Mouse (Mus musculus) lung, postnatal 0 days (tissue): Measurements from ENCODE around the gene Tefm. TPM values are rescaled to one million over a fixed set of nuclear protein-coding genes. Genes with fewer than 3 reads are reported as not detected.
A peak's percentile ranks its signal among the peaks of the same experiment; 100 is the strongest.
"Not testable (repeated sequence)": the region's sequence is repeated elsewhere in the genome, so short reads cannot be mapped to it uniquely, and the experiment has no call there.

Experiments used
- ATAC-seq: fragments of 200-750 bp; cut with Nextera tagmentation; 2 replicates; pipeline ENCODE4 v1.8.0; 2017; ENCODE audit warnings: moderate library complexity
- DNase-seq: peaks from one replicate; pipeline ENCODE4 v3.0.0-alpha.2; 2016; ENCODE audit warnings: low spot score
- H3K27ac ChIP-seq: fragments of 300-500 bp; sonication (generic); 2 replicates; pipeline ENCODE4 v1.5.1; 2014; ENCODE audit warnings: antibody characterized with exemption, mild to moderate bottlenecking, low read length, mixed read lengths
- H3K27me3 ChIP-seq: fragments of 300-500 bp; sonication (generic); replicated peaks from 2 replicates; pipeline ENCODE4 v1.6.1; 2014; ENCODE audit warnings: low read length, mixed read lengths; ENCODE audit not compliant: insufficient read depth
- H3K36me3 ChIP-seq: fragments of 300-500 bp; sonication (generic); 2 replicates; pipeline ENCODE4 v1.6.1; 2014; ENCODE audit warnings: low read length, mixed read lengths; ENCODE audit not compliant: insufficient read depth
- H3K4me1 ChIP-seq: fragments of 300-500 bp; sonication (generic); 2 replicates; pipeline ENCODE4 v1.6.1; 2014; ENCODE audit warnings: antibody characterized with exemption, low read depth, low read length, mixed read lengths; ENCODE audit not compliant: insufficient read depth
- H3K4me2 ChIP-seq: fragments of 300-500 bp; sonication (generic); replicated peaks from 2 replicates; pipeline ENCODE4 v1.6.1; 2014; ENCODE audit warnings: low read depth, mild to moderate bottlenecking, low read length, moderate library complexity, mixed read lengths
- H3K4me3 ChIP-seq: fragments of 300-500 bp; sonication (generic); 2 replicates; pipeline ENCODE4 v1.5.1; 2014; ENCODE audit warnings: low read depth, low read length
- H3K9ac ChIP-seq: fragments of 300-500 bp; sonication (generic); replicated peaks from 2 replicates; pipeline ENCODE4 v1.6.1; 2014; ENCODE audit warnings: low read depth, mild to moderate bottlenecking
- H3K9me3 ChIP-seq: fragments of 300-500 bp; sonication (generic); 2 replicates; pipeline ENCODE4 v1.6.1; 2016; ENCODE audit warnings: low read length, mixed read lengths
- CTCF ChIP-seq: IDR thresholded peaks from 2 replicates; pipeline ENCODE4 v1.5.1; 2016; ENCODE audit warnings: antibody characterized with exemption, mild to moderate bottlenecking
- EP300 ChIP-seq: IDR thresholded peaks from 2 replicates; pipeline ENCODE4 v1.6.1; 2016; ENCODE audit warnings: antibody characterized with exemption, mild to moderate bottlenecking, control low read depth
- WGBS: fragments of 180-500 bp; shearing (Covaris S2); extraction: QIAGEN DNeasy Blood & Tissue Kit; methylation state at CpG from one replicate; pipeline ENCODE4 v1.1.7; 2014; 5-methylcytosine and 5-hydroxymethylcytosine counted together
- polyA plus RNA-seq: library from polyadenylated mRNA; unstranded; fragments of >200 nt; fragmentation: Nextera tagmentation; extraction: Ambion mirVana; gene quantifications from 2 replicates; pipeline ENCODE4 v1.2.1, GENCODE M21; 2015

Gene Tefm
- polyA plus RNA-seq, 1 experiment from 2014 or later, result 19.5 TPM

- DNase-seq, H3K4me1 ChIP-seq, H3K27me3 ChIP-seq, H3K9me3 ChIP-seq, H3K36me3 ChIP-seq: not testable (repeated sequence)
- Histone ChIP-seq H3K9ac (peak overlapping the region; percentile 76; the same call in 1 of the 2 replicates), H3K4me3 (peak overlapping the region; percentile 86), H3K27ac (peak overlapping the region; percentile 92), H3K4me2 (peak overlapping the region; percentile 79)
- peak; percentile 78 for ATAC-seq
- peak; percentile 52 for TF ChIP-seq CTCF
- WGBS, result 40% methylated on average over 12 of the region's 12 CpGs
These were observed 41.2 kb upstream of the Tefm start for GRCm38 (mm10) chr11:80183054-80183704.

GRCm38 (mm10) chr11:80181021-80181749, 39.2 kb upstream of the Tefm start:
- H3K36me3 ChIP-seq, result no peaks in the 10 kb centered on the region
- DNase-seq, result no peak
- no peak for ATAC-seq
- no peak overlapping the region for H3K4me3 ChIP-seq
- WGBS, result 70% methylated on average over 5 of the region's 5 CpGs
- H3K27ac ChIP-seq, result no peak overlapping the region
- no peaks in the 10 kb centered on the region for H3K9me3 ChIP-seq
- no peaks in the 10 kb centered on the region for H3K27me3 ChIP-seq
- peaks cover 8% of the 10 kb centered on the region; the same call in 1 of the 2 replicates for H3K4me1 ChIP-seq
- TF ChIP-seq EP300 (no peak), CTCF (no peak; the same call in 1 of the 2 replicates)
- no peak overlapping the region for H3K4me2 ChIP-seq
- H3K9ac ChIP-seq, result no peak overlapping the region

- no peaks in the 10 kb centered on the region for H3K36me3 ChIP-seq
- TF ChIP-seq CTCF (no peak), EP300 (no peak)
- ATAC-seq (no peak), DNase-seq (no peak)
- no peaks in the 10 kb centered on the region for H3K4me1 ChIP-seq
- H3K27ac ChIP-seq, result no peak overlapping the region
- H3K27me3 ChIP-seq, result no peaks in the 10 kb centered on the region
- no peak overlapping the region for H3K4me3 ChIP-seq
- no peak overlapping the region for H3K9ac ChIP-seq
- H3K9me3 ChIP-seq, result no peaks in the 10 kb centered on the region
- WGBS, result 73% methylated on average over 8 of the region's 8 CpGs
- no peak overlapping the region for H3K4me2 ChIP-seq
These were observed 36.3 kb upstream of the Tefm start for GRCm38 (mm10) chr11:80178316-80178715.

- Histone ChIP-seq H3K4me3 (no peak overlapping the region), H3K9ac (no peak overlapping the region), H3K27me3 (no peaks in the 10 kb centered on the region), H3K4me2 (no peak overlapping the region), H3K4me1 (no peaks in the 10 kb centered on the region), H3K27ac (no peak overlapping the region), H3K36me3 (no peaks in the 10 kb centered on the region), H3K9me3 (no peaks in the 10 kb centered on the region)
- peak; percentile 58 for ATAC-seq
- 70% methylated on average over 11 of the region's 11 CpGs for WGBS
- TF ChIP-seq CTCF (no peak), EP300 (no peak)
- peak; percentile 43 for DNase-seq
These were observed 35.2 kb upstream of the Tefm start for GRCm38 (mm10) chr11:80176911-80177895.

GRCm38 (mm10) chr11:80173963-80174670, 32.1 kb upstream of the Tefm start:
- no peaks in the 10 kb centered on the region for H3K4me1 ChIP-seq
- H3K27ac ChIP-seq, result no peak overlapping the region
- H3K36me3 ChIP-seq, result no peaks in the 10 kb centered on the region
- no peak overlapping the region for H3K4me3 ChIP-seq
- no peak overlapping the region for H3K4me2 ChIP-seq
- TF ChIP-seq EP300, result no peak
- no peak for TF ChIP-seq CTCF
- H3K9me3 ChIP-seq, result no peaks in the 10 kb centered on the region
- H3K9ac ChIP-seq, result no peak overlapping the region
- no peak for DNase-seq
- ATAC-seq, result no peak
- no peaks in the 10 kb centered on the region for H3K27me3 ChIP-seq
- WGBS, result 73% methylated on average over 11 of the region's 11 CpGs
